Mouse (Mus musculus): ENCODE measurements around the gene Vmn1r174. TPM values are rescaled to one million over a fixed set of nuclear protein-coding genes. Genes with fewer than 3 reads are reported as not detected.
"Not testable (repeated sequence)": the region's sequence is repeated elsewhere in the genome, so short reads cannot be mapped to it uniquely, and the experiment has no call there.

Gene Vmn1r174
- total RNA-seq (2012; rRNA removed) (not detected in 2 replicates), polyA plus RNA-seq (2012; ENCODE audit: insufficient read depth in 1 of 2, insufficient read length in 2 of 2, low read depth in 1 of 2, low replicate concordance in 2 of 2, missing spikeins in 1 of 2) (not detected)

- not testable (repeated sequence) for H3K4me3 ChIP-seq (ENCODE audit: control insufficient read depth in 1 of 2, insufficient read depth in 1 of 2, low read depth in 2 of 2, low read length in 2 of 2); H3K79me2 ChIP-seq (ENCODE audit: control insufficient read depth, insufficient read depth, low read length, poor library complexity); H3K9ac ChIP-seq (ENCODE audit: control insufficient read depth, low read depth, low read length, poor library complexity, severe bottlenecking); H3K9me3 ChIP-seq (replicated peaks; ENCODE audit: insufficient read depth, low read length); DNase-seq (ENCODE audit: low read depth, low spot score); H3K27me3 ChIP-seq (ENCODE audit: control insufficient read depth in 1 of 2, insufficient read depth in 2 of 2, low read length in 2 of 2); H3K36me3 ChIP-seq (ENCODE audit: control insufficient read depth in 1 of 2, insufficient read depth in 2 of 2, low read length in 2 of 2); H3K4me1 ChIP-seq (ENCODE audit: control insufficient read depth in 1 of 2, insufficient read depth in 2 of 2, low read length in 2 of 2); H3K27ac ChIP-seq (ENCODE audit: control insufficient read depth, low read depth, low read length)
These were observed at the start of gene Vmn1r174 for GRCm38 (mm10) chr7:23751970-23752369. TSS of gene Vmn1r174 (plus strand) at chr7:23752270.

- Histone ChIP-seq H3K27ac (ENCODE audit: control insufficient read depth, low read depth, low read length) (no peak overlapping the region), H3K4me1 (ENCODE audit: control insufficient read depth in 1 of 2, insufficient read depth in 2 of 2, low read length in 2 of 2) (no peaks in the 10 kb centered on the region), H3K4me3 (ENCODE audit: control insufficient read depth in 1 of 2, insufficient read depth in 1 of 2, low read depth in 2 of 2, low read length in 2 of 2) (no peak overlapping the region), H3K9ac (ENCODE audit: control insufficient read depth, low read depth, low read length, poor library complexity, severe bottlenecking) (no peak overlapping the region), H3K36me3 (ENCODE audit: control insufficient read depth in 1 of 2, insufficient read depth in 2 of 2, low read length in 2 of 2) (no peaks in the 10 kb centered on the region), H3K79me2 (ENCODE audit: control insufficient read depth, insufficient read depth, low read length, poor library complexity) (no peaks in the 10 kb centered on the region), H3K27me3 (ENCODE audit: control insufficient read depth in 1 of 2, insufficient read depth in 2 of 2, low read length in 2 of 2) (no peaks in the 10 kb centered on the region), H3K9me3 (replicated peaks; ENCODE audit: insufficient read depth, low read length) (no peaks in the 10 kb centered on the region)
- TF ChIP-seq GABPA (IDR thresholded peaks at IDR 0.05; ENCODE audit: low read depth, low read length): no peak
- TF ChIP-seq USF1 (IDR thresholded peaks at IDR 0.05; ENCODE audit: low read depth, low read length): no peak
- no peak for TF ChIP-seq NELFE (IDR thresholded peaks at IDR 0.05; ENCODE audit: low read depth, low read length)
- no peak for TF ChIP-seq ZC3H11A (IDR thresholded peaks at IDR 0.05; ENCODE audit: low read depth, low read length)
- no peak for TF ChIP-seq TAL1 (IDR thresholded peaks at IDR 0.05; ENCODE audit: low read length)
- no peak for TF ChIP-seq GATA1 (IDR thresholded peaks at IDR 0.05; ENCODE audit: low read depth, low read length)
- no peak for TF ChIP-seq MYB (IDR thresholded peaks at IDR 0.05; ENCODE audit: low read depth, low read length)
- no peak for TF ChIP-seq ZMIZ1 (IDR thresholded peaks at IDR 0.05; ENCODE audit: low read depth, low read length)
- no peak for TF ChIP-seq RAD21 (IDR thresholded peaks at IDR 0.05; ENCODE audit: low read depth, low read length)
- no peak for TF ChIP-seq SMC3 (IDR thresholded peaks at IDR 0.05; ENCODE audit: low read depth, low read length)
- TF ChIP-seq HCFC1 (IDR thresholded peaks at IDR 0.05; ENCODE audit: low read depth, low read length): no peak
- no peak for TF ChIP-seq ELF1 (IDR thresholded peaks at IDR 0.05; ENCODE audit: low read depth, low read length)
- no peak for TF ChIP-seq KAT2A (conservative IDR thresholded peaks at IDR 0.05; ENCODE audit: low read depth, low read length)
- TF ChIP-seq MXI1 (IDR thresholded peaks at IDR 0.05; ENCODE audit: low read depth, low read length): no peak
- no peak for TF ChIP-seq MEF2A (IDR thresholded peaks at IDR 0.05; ENCODE audit: extremely low read depth, insufficient replicate concordance, low read depth, low read length, poor library complexity, severe bottlenecking)
- no peak for TF ChIP-seq MAZ (IDR thresholded peaks at IDR 0.05; ENCODE audit: low read depth, low read length)
- no peak for TF ChIP-seq CHD2 (IDR thresholded peaks at IDR 0.05; ENCODE audit: low read length)
- TF ChIP-seq SIN3A (IDR thresholded peaks at IDR 0.05; ENCODE audit: low read length): no peak
- TF ChIP-seq TCF12 (IDR thresholded peaks at IDR 0.05; ENCODE audit: low read depth, low read length): no peak
- no peak for TF ChIP-seq POLR2AphosphoS5 (IDR thresholded peaks at IDR 0.05; ENCODE audit: borderline replicate concordance, low read depth, low read length)
- DNase-seq (ENCODE audit: low read depth, low spot score): no peak
These were observed 32.5 kb downstream of the Vmn1r174 start for GRCm38 (mm10) chr7:23784526-23784925.

- not testable (repeated sequence) for H3K79me2 ChIP-seq (ENCODE audit: control insufficient read depth, insufficient read depth, low read length, poor library complexity); H3K4me3 ChIP-seq (ENCODE audit: control insufficient read depth in 1 of 2, insufficient read depth in 1 of 2, low read depth in 2 of 2, low read length in 2 of 2); H3K4me1 ChIP-seq (ENCODE audit: control insufficient read depth in 1 of 2, insufficient read depth in 2 of 2, low read length in 2 of 2); H3K27me3 ChIP-seq (ENCODE audit: control insufficient read depth in 1 of 2, insufficient read depth in 2 of 2, low read length in 2 of 2); H3K36me3 ChIP-seq (ENCODE audit: control insufficient read depth in 1 of 2, insufficient read depth in 2 of 2, low read length in 2 of 2); H3K27ac ChIP-seq (ENCODE audit: control insufficient read depth, low read depth, low read length); H3K9ac ChIP-seq (ENCODE audit: control insufficient read depth, low read depth, low read length, poor library complexity, severe bottlenecking); H3K9me3 ChIP-seq (replicated peaks; ENCODE audit: insufficient read depth, low read length); DNase-seq (ENCODE audit: low read depth, low spot score)
These were observed 58.5 kb downstream of the Vmn1r174 start, which contains the start of gene Vmn1r175 for GRCm38 (mm10) chr7:23810543-23810942. TSS of gene Vmn1r175 (minus strand) at chr7:23810643.
